Mouse (Mus musculus) heart, embryonic 14.5 days (tissue): Measurements from ENCODE around the gene Dgcr8. TPM values are rescaled to one million over a fixed set of nuclear protein-coding genes. Genes with fewer than 3 reads are reported as not detected.

Source experiments
- ATAC-seq: fragments of 200-750 bp; cut with Nextera tagmentation; 2 replicates; pipeline ENCODE4 v1.8.0; 2017; ENCODE audit warnings: low read depth, moderate TSS enrichment; ENCODE audit not compliant: insufficient number of reproducible peaks, insufficient read depth, low FRiP score
- H3K27ac ChIP-seq, 2 experiments: fragments of 200-500 bp in 1 of 2; fragments of 300-500 bp in 1 of 2; sonication (generic) in 1 of 2; replicated peaks in 1 of 2; 2 replicates each; pipeline ENCODE4 v1.5.1; 2012 to 2014; ENCODE audit warnings: low read depth in 2 of 2, low read length in 2 of 2, control low read depth in 1 of 2, mild to moderate bottlenecking in 1 of 2, mixed read lengths in 1 of 2; ENCODE audit not compliant: control insufficient read depth in 1 of 2, insufficient read depth in 1 of 2
- H3K27me3 ChIP-seq: fragments of 300-500 bp; sonication (generic); 2 replicates; pipeline ENCODE4 v1.6.1; 2014; ENCODE audit warnings: mild to moderate bottlenecking, low read length, control low read depth; ENCODE audit not compliant: control insufficient read depth, insufficient read depth
- H3K36me3 ChIP-seq: fragments of 300-500 bp; sonication (generic); 2 replicates; pipeline ENCODE4 v1.6.1; 2014; ENCODE audit warnings: mild to moderate bottlenecking, control low read depth, low read length, mixed read lengths; ENCODE audit not compliant: control insufficient read depth, insufficient read depth
- H3K4me1 ChIP-seq, 2 experiments: fragments of 200-500 bp in 1 of 2; fragments of 300-500 bp in 1 of 2; sonication (generic) in 1 of 2; 2 replicates each; pipeline ENCODE4 v1.6.1; 2012 to 2014; ENCODE audit warnings: low read length in 2 of 2, control low read depth in 1 of 2, mixed read lengths in 1 of 2; ENCODE audit not compliant: control insufficient read depth in 2 of 2, insufficient read depth in 2 of 2
- H3K4me2 ChIP-seq: fragments of 300-500 bp; sonication (generic); 2 replicates; pipeline ENCODE4 v1.6.1; 2014; ENCODE audit warnings: mild to moderate bottlenecking, low read length
- H3K4me3 ChIP-seq, 2 experiments: fragments of 200-500 bp in 1 of 2; fragments of 300-500 bp in 1 of 2; sonication (generic) in 1 of 2; 2 replicates each; pipeline ENCODE4 v1.5.1; 2012 to 2014; ENCODE audit warnings: low read length in 2 of 2, mild to moderate bottlenecking in 2 of 2, control low read depth in 1 of 2, low read depth in 1 of 2, moderate library complexity in 1 of 2; ENCODE audit not compliant: control insufficient read depth in 1 of 2, insufficient read depth in 1 of 2
- H3K9ac ChIP-seq: fragments of 300-500 bp; sonication (generic); 2 replicates; pipeline ENCODE4 v1.6.1; 2014; ENCODE audit warnings: mild to moderate bottlenecking, low read length
- H3K9me3 ChIP-seq: fragments of 300-500 bp; sonication (generic); 2 replicates; pipeline ENCODE4 v1.6.1; 2016; ENCODE audit warnings: low read length, control low read depth; ENCODE audit not compliant: control insufficient read depth
- WGBS: fragments of 180-500 bp; shearing (Covaris S2); extraction: QIAGEN DNeasy Blood & Tissue Kit; methylation state at CpG from one replicate; pipeline ENCODE4 v1.1.7; 2014; 5-methylcytosine and 5-hydroxymethylcytosine counted together
- polyA plus RNA-seq: library from polyadenylated mRNA; unstranded; fragments of >200 nt; fragmentation: Nextera tagmentation; extraction: Ambion mirVana; gene quantifications from 2 replicates; pipeline ENCODE4 v1.2.1, GENCODE M21; 2014

Dgcr8 gene
- polyA plus RNA-seq, 1 experiment from 2014 or later: 20.9 TPM

GRCm38 (mm10) chr16:18218580-18218996 lies 70.5 kb downstream of the Dgcr8 start:
- Histone ChIP-seq H3K27me3 (no peaks in the 10 kb centered on the region), H3K9ac (peak overlapping the region; percentile 16; the same call in 1 of the 2 replicates), H3K9me3 (no peaks in the 10 kb centered on the region), H3K4me1 (peaks cover 14 to 26% of the 10 kb centered on the region in 2 experiments), H3K4me3 (no peak overlapping the region), H3K4me2 (no peak overlapping the region), H3K36me3 (peaks cover 27% of the 10 kb centered on the region), H3K27ac (no peak overlapping the region)
- ATAC-seq: no peak
- 62% methylated on average over 9 of the region's 9 CpGs for WGBS

- H3K27me3 ChIP-seq: no peaks in the 10 kb centered on the region
- peaks cover 14 to 26% of the 10 kb centered on the region in 2 experiments for H3K4me1 ChIP-seq
- no peak within 1 kb of the TSS for H3K4me3 ChIP-seq
- H3K9ac ChIP-seq: peak within 1 kb of the TSS; percentile 16; the same call in 1 of the 2 replicates
- ATAC-seq: no peak
- no peak within 1 kb of the TSS for H3K27ac ChIP-seq
- H3K9me3 ChIP-seq: no peaks in the 10 kb centered on the region
- H3K36me3 ChIP-seq: peaks cover 17% of the 10 kb centered on the region
- no peak within 1 kb of the TSS for H3K4me2 ChIP-seq
- 81% methylated on average over 4 of the region's 4 CpGs for WGBS
Measured at GRCm38 (mm10) chr16:18217579-18217978, 71.5 kb downstream of the Dgcr8 start, which contains the start of gene Ccdc188. Gene Ccdc188, plus strand, starts transcription at chr16:18217879.

- H3K9ac ChIP-seq: peak overlapping the region; percentile 38; the same call in 1 of the 2 replicates
- H3K4me1 ChIP-seq: peaks cover 9 to 26% of the 10 kb centered on the region in 2 experiments
- WGBS: 36% methylated on average over 7 of the region's 7 CpGs
- H3K4me3 ChIP-seq: no peak overlapping the region
- peak overlapping the region; percentile 35 to 41; a peak in 1 of 4 replicates for H3K27ac ChIP-seq
- no peaks in the 10 kb centered on the region for H3K9me3 ChIP-seq
- no peaks in the 10 kb centered on the region for H3K36me3 ChIP-seq
- H3K4me2 ChIP-seq: peak overlapping the region; percentile 46
- H3K27me3 ChIP-seq: no peaks in the 10 kb centered on the region
- no peak for ATAC-seq
Measured at GRCm38 (mm10) chr16:18214858-18215257, 74.2 kb downstream of the Dgcr8 start.

GRCm38 (mm10) chr16:18213689-18214088 lies 75.4 kb downstream of the Dgcr8 start:
- Histone ChIP-seq H3K4me2 (no peak overlapping the region), H3K36me3 (no peaks in the 10 kb centered on the region), H3K4me3 (no peak overlapping the region), H3K27me3 (no peaks in the 10 kb centered on the region), H3K9me3 (no peaks in the 10 kb centered on the region), H3K4me1 (peaks cover 7 to 24% of the 10 kb centered on the region in 2 experiments), H3K27ac (no peak overlapping the region), H3K9ac (no peak overlapping the region)
- 58% methylated on average over 6 of the region's 6 CpGs for WGBS
- no peak for ATAC-seq

GRCm38 (mm10) chr16:18211417-18212171 lies 77.5 kb downstream of the Dgcr8 start:
- Histone ChIP-seq H3K4me3 (no peak overlapping the region), H3K27me3 (no peaks in the 10 kb centered on the region), H3K9ac (no peak overlapping the region), H3K27ac (no peak overlapping the region), H3K9me3 (no peaks in the 10 kb centered on the region), H3K4me2 (no peak overlapping the region), H3K36me3 (no peaks in the 10 kb centered on the region), H3K4me1 (peaks cover 7 to 19% of the 10 kb centered on the region in 2 experiments)
- 43% methylated on average over 10 of the region's 10 CpGs for WGBS
- ATAC-seq: no peak

- Histone ChIP-seq H3K36me3 (no peaks in the 10 kb centered on the region), H3K9me3 (no peaks in the 10 kb centered on the region), H3K27ac (no peak overlapping the region), H3K9ac (no peak overlapping the region), H3K4me2 (no peak overlapping the region), H3K27me3 (no peaks in the 10 kb centered on the region), H3K4me3 (no peak overlapping the region), H3K4me1 (peaks cover 7 to 19% of the 10 kb centered on the region in 2 experiments)
- WGBS: 13% methylated on average over 8 of the region's 8 CpGs
- 0 out of 2 replicates have a peak, but pooled peaks have one; percentile 3 for ATAC-seq
Measured at GRCm38 (mm10) chr16:18210701-18211416, 78.2 kb downstream of the Dgcr8 start.
